Mouse (Mus musculus) midbrain, postnatal 0 days (tissue): ENCODE data around the gene Sema3f. TPM values are rescaled to one million over a fixed set of nuclear protein-coding genes. Genes with fewer than 3 reads are reported as not detected.
A peak's percentile ranks its signal among the peaks of the same experiment; 100 is the strongest.

Experiments
- ATAC-seq: fragments of 200-750 bp; cut with Nextera tagmentation; 2 replicates; pipeline ENCODE4 v1.8.0; 2017; ENCODE audit warnings: moderate number of reproducible peaks, mild to moderate bottlenecking, moderate TSS enrichment, moderate library complexity; ENCODE audit not compliant: low FRiP score
- DNase-seq: peaks from one replicate; pipeline ENCODE4 v3.0.0-alpha.2; 2015; ENCODE audit warnings: low spot score
- H3K27ac ChIP-seq: fragments of 300-500 bp; sonication (generic); 2 replicates; pipeline ENCODE4 v1.5.1; 2014; ENCODE audit warnings: low read depth, mild to moderate bottlenecking, low read length, mixed read lengths
- H3K27me3 ChIP-seq: fragments of 300-500 bp; sonication (generic); 2 replicates; pipeline ENCODE4 v1.6.1; 2014; ENCODE audit warnings: low read length, control low read depth, mixed read lengths; ENCODE audit not compliant: insufficient read depth
- H3K36me3 ChIP-seq: fragments of 300-500 bp; sonication (generic); 2 replicates; pipeline ENCODE4 v1.6.1; 2014; ENCODE audit warnings: low read length, control low read depth, mixed read lengths; ENCODE audit not compliant: insufficient read depth
- H3K4me1 ChIP-seq: fragments of 300-500 bp; sonication (generic); 2 replicates; pipeline ENCODE4 v1.6.1; 2014; ENCODE audit warnings: mild to moderate bottlenecking, control low read depth, antibody characterized with exemption, low read length, mixed read lengths; ENCODE audit not compliant: insufficient read depth
- H3K4me2 ChIP-seq: fragments of 300-500 bp; sonication (generic); 2 replicates; pipeline ENCODE4 v1.6.1; 2014; ENCODE audit warnings: low read depth, mild to moderate bottlenecking, low read length, mixed read lengths; ENCODE audit not compliant: poor library complexity, severe bottlenecking
- H3K4me3 ChIP-seq: fragments of 300-500 bp; sonication (generic); 2 replicates; pipeline ENCODE4 v1.5.1; 2014; ENCODE audit warnings: low read depth, mild to moderate bottlenecking, low read length, moderate library complexity
- H3K9ac ChIP-seq: fragments of 300-500 bp; sonication (generic); replicated peaks from 2 replicates; pipeline ENCODE4 v1.6.1; 2014; ENCODE audit warnings: mild to moderate bottlenecking, low read length, moderate library complexity, mixed read lengths; ENCODE audit not compliant: poor library complexity, severe bottlenecking
- H3K9me3 ChIP-seq: fragments of 300-500 bp; sonication (generic); 2 replicates; pipeline ENCODE4 v1.6.1; 2016; ENCODE audit warnings: low read length, control low read depth
- CTCF ChIP-seq: IDR thresholded peaks from 2 replicates; pipeline ENCODE4 v1.5.1; 2016; ENCODE audit warnings: antibody characterized with exemption, mild to moderate bottlenecking
- WGBS: fragments of 180-500 bp; shearing (Covaris S2); extraction: QIAGEN DNeasy Blood & Tissue Kit; methylation state at CpG from one replicate; pipeline ENCODE4 v1.1.7; 2014; 5-methylcytosine and 5-hydroxymethylcytosine counted together
- polyA plus RNA-seq: library from polyadenylated mRNA; unstranded; fragments of >200 nt; fragmentation: Nextera tagmentation; extraction: Ambion mirVana; gene quantifications from 2 replicates; pipeline ENCODE4 v1.2.1, GENCODE M21; 2015
- total RNA-seq: library from RNA; depleted of rRNA; stranded (reverse); fragments of >200 nt; gene quantifications from 2 replicates; pipeline ENCODE4 v1.2.3, GENCODE M21; 2014; rRNA removed

Gene Sema3f
- total RNA-seq (115 and 120 TPM in 2 replicates), polyA plus RNA-seq (13.5 and 14.1 TPM in 2 replicates)

- H3K9ac ChIP-seq: peak within 1 kb of the TSS; percentile 93
- no peaks in the 10 kb centered on the region for H3K9me3 ChIP-seq
- DNase-seq: peak; percentile 75
- peak within 1 kb of the TSS; percentile 70 for H3K4me3 ChIP-seq
- WGBS: under 1% methylated on average over 61 of the region's 86 CpGs
- ATAC-seq: peak; percentile 57
- peaks cover 6% of the 10 kb centered on the region; the same call in 1 of the 2 replicates for H3K36me3 ChIP-seq
- no peaks in the 10 kb centered on the region for H3K27me3 ChIP-seq
- peak within 1 kb of the TSS; percentile 84 for H3K4me2 ChIP-seq
- peak; percentile 69 for TF ChIP-seq CTCF
- H3K27ac ChIP-seq: peak within 1 kb of the TSS; percentile 87
- peaks cover 12% of the 10 kb centered on the region for H3K4me1 ChIP-seq
These were observed at the start of gene Sema3f for GRCm38 (mm10) chr9:107709697-107710483. TSS of gene Sema3f (minus strand) at chr9:107710475.

- H3K9ac ChIP-seq: no peak overlapping the region
- 91% methylated on average over 6 of the region's 6 CpGs for WGBS
- no peaks in the 10 kb centered on the region for H3K4me1 ChIP-seq
- no peak overlapping the region for H3K4me3 ChIP-seq
- peaks cover 52% of the 10 kb centered on the region for H3K36me3 ChIP-seq
- no peak overlapping the region for H3K27ac ChIP-seq
- TF ChIP-seq CTCF: no peak
- H3K27me3 ChIP-seq: no peaks in the 10 kb centered on the region
- DNase-seq: no peak
- no peak for ATAC-seq
- H3K4me2 ChIP-seq: no peak overlapping the region
- H3K9me3 ChIP-seq: no peaks in the 10 kb centered on the region
These were observed 49.3 kb upstream of the Sema3f start for GRCm38 (mm10) chr9:107759593-107759992.

- H3K4me2 ChIP-seq: no peak overlapping the region
- DNase-seq (no peak), ATAC-seq (no peak)
- no peaks in the 10 kb centered on the region for H3K4me1 ChIP-seq
- WGBS: 91% methylated on average over 5 of the region's 5 CpGs
- H3K4me3 ChIP-seq: no peak overlapping the region
- no peak overlapping the region for H3K9ac ChIP-seq
- H3K27me3 ChIP-seq: no peaks in the 10 kb centered on the region
- H3K36me3 ChIP-seq: peaks cover 86% of the 10 kb centered on the region
- no peak for TF ChIP-seq CTCF
- no peaks in the 10 kb centered on the region for H3K9me3 ChIP-seq
- H3K27ac ChIP-seq: no peak overlapping the region
These were observed 40.1 kb upstream of the Sema3f start for GRCm38 (mm10) chr9:107750378-107750777.

- no peak overlapping the region for H3K4me3 ChIP-seq
- H3K9ac ChIP-seq: no peak overlapping the region
- no peaks in the 10 kb centered on the region for H3K4me1 ChIP-seq
- WGBS: 98% methylated on average over 3 of the region's 3 CpGs
- no peak for TF ChIP-seq CTCF
- H3K9me3 ChIP-seq: no peaks in the 10 kb centered on the region
- H3K4me2 ChIP-seq: no peak overlapping the region
- H3K27me3 ChIP-seq: no peaks in the 10 kb centered on the region
- H3K27ac ChIP-seq: no peak overlapping the region
- DNase-seq (no peak), ATAC-seq (no peak)
- peaks cover 95% of the 10 kb centered on the region for H3K36me3 ChIP-seq
These were observed 37.8 kb upstream of the Sema3f start for GRCm38 (mm10) chr9:107748063-107748462.

GRCm38 (mm10) chr9:107747310-107747709 is 37.0 kb upstream of the Sema3f start:
- ATAC-seq: no peak
- no peak overlapping the region for H3K27ac ChIP-seq
- H3K27me3 ChIP-seq: no peaks in the 10 kb centered on the region
- DNase-seq: no peak
- H3K4me3 ChIP-seq: no peak overlapping the region
- 89% methylated on average over 1 of the region's 1 CpGs for WGBS
- no peak for TF ChIP-seq CTCF
- H3K9ac ChIP-seq: no peak overlapping the region
- H3K4me1 ChIP-seq: no peaks in the 10 kb centered on the region
- H3K4me2 ChIP-seq: no peak overlapping the region
- H3K9me3 ChIP-seq: no peaks in the 10 kb centered on the region
- H3K36me3 ChIP-seq: peaks cover 96% of the 10 kb centered on the region

- TF ChIP-seq CTCF: peak; percentile 54
- Histone ChIP-seq H3K4me2 (no peak overlapping the region), H3K9me3 (no peaks in the 10 kb centered on the region), H3K36me3 (peaks cover 94% of the 10 kb centered on the region), H3K4me3 (no peak overlapping the region), H3K27me3 (no peaks in the 10 kb centered on the region), H3K27ac (no peak overlapping the region), H3K9ac (no peak overlapping the region), H3K4me1 (no peaks in the 10 kb centered on the region)
- WGBS: 96% methylated on average over 3 of the region's 3 CpGs
- no peak for DNase-seq
- ATAC-seq: no peak
These were observed 36.4 kb upstream of the Sema3f start for GRCm38 (mm10) chr9:107746679-107747078.
